Mouse (Mus musculus): ENCODE measurements around the gene Hbp1. TPM values are rescaled to one million over a fixed set of nuclear protein-coding genes. Genes with fewer than 3 reads are reported as not detected.

The Hbp1 gene
- polyA plus RNA-seq, 1 experiment from 2014 or later = 47.3 TPM

DNA sequence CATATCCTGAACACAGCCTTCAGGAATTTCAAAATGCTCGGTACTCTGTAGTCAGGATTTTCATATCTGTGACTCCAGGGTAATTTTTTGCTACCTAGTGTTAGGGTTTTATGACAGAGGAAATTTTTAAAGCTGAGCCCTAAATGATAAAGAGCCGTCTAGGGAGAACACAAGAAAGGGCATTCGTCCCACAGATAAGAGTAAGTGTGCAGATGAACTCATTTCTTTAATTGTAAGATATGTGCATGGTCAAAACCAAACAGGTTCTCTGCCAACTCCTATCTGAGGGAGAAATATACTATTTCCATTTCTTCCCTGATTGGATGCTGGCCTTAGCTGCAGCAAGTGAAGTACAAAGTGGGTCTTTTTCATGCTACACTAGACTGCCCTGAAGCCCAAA is 26.2 kb downstream of the Hbp1 start:
- WGBS (ENCODE audit: insufficient replicate concordance) = 43% methylated on average over 3 of the region's 3 CpGs
- Histone ChIP-seq H3K27me3 (ENCODE audit: insufficient read depth, low read length) (no peaks in the 10 kb centered on the region), H3K36me3 (replicated peaks; ENCODE audit: insufficient read depth, low read length) (peaks cover 48% of the 10 kb centered on the region), H3K9me3 (ENCODE audit: low read length) (no peaks in the 10 kb centered on the region), H3K9ac (replicated peaks) (no peak overlapping the region), H3K4me1 (ENCODE audit: insufficient read depth) (no peaks in the 10 kb centered on the region), H3K4me3 (ENCODE audit: low read depth, low read length) (no peak overlapping the region), H3K4me2 (ENCODE audit: low read depth, low read length) (no peak overlapping the region), H3K27ac (ENCODE audit: low read depth) (no peak overlapping the region)
- no peak for TF ChIP-seq EP300 (IDR thresholded peaks at IDR 0.05; ENCODE audit: low read depth)
- TF ChIP-seq CTCF (IDR thresholded peaks at IDR 0.05; ENCODE audit: low read depth) = no peak
- DNase-seq (no peak), ATAC-seq (no peak)

DNA sequence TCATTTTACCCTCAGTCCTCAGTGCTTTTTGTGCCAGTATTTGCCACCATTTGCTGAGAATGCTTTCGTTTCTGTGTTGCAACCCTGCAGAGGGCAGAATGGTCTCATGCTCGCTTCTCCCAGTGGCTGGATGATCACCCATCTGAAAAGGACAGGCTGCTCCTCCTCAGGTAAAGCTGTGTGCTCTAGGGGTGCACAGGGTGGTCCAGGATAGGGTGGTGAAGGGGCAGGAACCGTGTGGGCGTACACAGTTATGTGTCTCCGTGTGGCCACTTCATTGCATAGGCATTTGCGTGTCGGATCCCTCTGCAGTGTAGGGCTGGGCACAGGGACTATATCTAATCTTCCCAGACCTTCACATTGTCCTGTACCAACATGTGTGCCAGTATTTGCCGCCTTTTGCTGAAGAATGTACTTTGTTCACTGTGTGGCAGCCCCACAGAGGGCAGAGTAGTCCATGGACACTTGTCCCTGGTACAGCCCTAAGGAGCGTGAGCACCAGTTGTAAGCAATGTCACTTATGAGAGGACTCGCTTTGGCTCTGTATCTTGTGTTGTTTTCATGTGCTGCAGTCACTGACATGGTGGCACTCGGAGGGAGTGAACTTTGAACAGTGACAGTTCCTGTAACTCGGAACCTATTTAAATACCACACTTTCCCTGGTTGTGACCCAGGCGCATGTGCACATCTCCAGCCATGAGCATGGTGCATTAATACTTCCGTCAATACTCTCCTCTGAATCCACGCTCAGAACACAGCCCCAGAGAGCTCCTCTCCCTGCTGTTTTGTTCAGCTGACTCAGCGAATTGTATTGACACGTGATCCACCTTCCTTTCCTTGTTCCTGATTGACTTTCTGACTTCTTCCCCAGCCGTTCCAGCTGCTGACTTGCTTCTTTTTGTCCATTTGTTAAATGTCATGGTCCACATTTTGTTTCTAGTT is 29.6 kb downstream of the Hbp1 start:
- Histone ChIP-seq H3K9me3 (ENCODE audit: low read length) (no peaks in the 10 kb centered on the region), H3K4me3 (ENCODE audit: low read depth, low read length) (no peak overlapping the region), H3K36me3 (replicated peaks; ENCODE audit: insufficient read depth, low read length) (peaks cover 20% of the 10 kb centered on the region), H3K9ac (replicated peaks) (no peak overlapping the region), H3K4me1 (ENCODE audit: insufficient read depth) (no peaks in the 10 kb centered on the region), H3K4me2 (ENCODE audit: low read depth, low read length) (peak overlapping the region; percentile 11; the same call in 1 of the 2 replicates), H3K27me3 (ENCODE audit: insufficient read depth, low read length) (no peaks in the 10 kb centered on the region), H3K27ac (ENCODE audit: low read depth) (0 out of 2 replicates have a peak overlapping the region, but pooled peaks have one; percentile 9)
- WGBS (ENCODE audit: insufficient replicate concordance) = 72% methylated on average over 18 of the region's 18 CpGs
- peak; percentile 73 for ATAC-seq
- no peak for DNase-seq
- TF ChIP-seq CTCF (IDR thresholded peaks at IDR 0.05; ENCODE audit: low read depth) = no peak

DNA sequence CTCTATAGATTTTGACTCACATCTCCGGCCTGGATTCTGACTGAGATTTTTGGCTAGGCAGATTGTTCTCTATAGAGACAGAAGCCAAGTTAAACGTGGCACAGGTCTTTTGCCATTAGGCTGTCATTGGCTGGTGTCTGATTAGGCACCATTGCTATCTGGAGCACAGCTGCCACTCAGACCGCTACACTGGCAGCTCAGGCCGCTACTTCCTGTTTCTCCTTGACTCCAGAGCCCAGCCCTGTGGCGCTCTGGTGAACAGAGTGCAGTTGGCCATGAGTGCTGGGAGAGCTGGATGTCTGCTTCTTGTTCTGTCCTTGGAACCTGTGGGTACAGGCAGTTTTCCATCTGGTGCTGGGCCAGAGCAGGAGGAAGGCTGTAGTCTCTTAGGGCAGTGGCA is 33.1 kb downstream of the Hbp1 start:
- H3K36me3 ChIP-seq (replicated peaks; ENCODE audit: insufficient read depth, low read length) = no peaks in the 10 kb centered on the region
- ATAC-seq (peak; percentile 44), DNase-seq (peak; percentile 26)
- no peaks in the 10 kb centered on the region for H3K9me3 ChIP-seq (ENCODE audit: low read length)
- H3K27me3 ChIP-seq (ENCODE audit: insufficient read depth, low read length) = no peaks in the 10 kb centered on the region
- H3K27ac ChIP-seq (ENCODE audit: low read depth) = no peak overlapping the region
- no peak overlapping the region for H3K4me2 ChIP-seq (ENCODE audit: low read depth, low read length)
- no peak overlapping the region for H3K4me3 ChIP-seq (ENCODE audit: low read depth, low read length)
- 51% methylated on average over 5 of the region's 5 CpGs for WGBS (ENCODE audit: insufficient replicate concordance)
- H3K4me1 ChIP-seq (ENCODE audit: insufficient read depth) = no peaks in the 10 kb centered on the region
- no peak overlapping the region for H3K9ac ChIP-seq (replicated peaks)
- TF ChIP-seq EP300 (IDR thresholded peaks at IDR 0.05; ENCODE audit: low read depth) (no peak), CTCF (IDR thresholded peaks at IDR 0.05; ENCODE audit: low read depth) (no peak)

DNA sequence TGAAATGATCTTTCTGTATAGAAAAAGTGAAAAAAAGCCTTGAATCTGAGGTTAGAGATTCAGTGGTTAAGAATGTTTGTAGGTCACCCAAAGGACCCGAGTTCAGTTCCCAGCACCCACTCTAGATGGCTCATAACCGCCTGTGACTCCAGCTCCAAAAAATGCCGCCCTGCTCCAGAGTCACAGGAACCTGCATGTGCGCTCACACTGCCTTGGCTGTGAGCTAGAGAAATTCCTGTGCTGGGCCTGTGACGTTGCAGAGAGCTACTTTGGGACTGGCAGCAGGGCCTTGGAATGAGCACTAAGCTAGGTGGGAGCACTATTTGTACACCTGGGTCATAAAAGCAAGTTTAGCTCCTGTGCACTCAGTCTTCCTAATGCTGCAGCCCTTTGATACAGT is 33.6 kb downstream of the Hbp1 start:
- Histone ChIP-seq H3K4me3 (ENCODE audit: low read depth, low read length) (no peak overlapping the region), H3K36me3 (replicated peaks; ENCODE audit: insufficient read depth, low read length) (no peaks in the 10 kb centered on the region), H3K27me3 (ENCODE audit: insufficient read depth, low read length) (no peaks in the 10 kb centered on the region), H3K9me3 (ENCODE audit: low read length) (no peaks in the 10 kb centered on the region), H3K4me1 (ENCODE audit: insufficient read depth) (no peaks in the 10 kb centered on the region), H3K4me2 (ENCODE audit: low read depth, low read length) (no peak overlapping the region), H3K9ac (replicated peaks) (no peak overlapping the region), H3K27ac (ENCODE audit: low read depth) (no peak overlapping the region)
- ATAC-seq (no peak), DNase-seq (no peak)
- no peak for TF ChIP-seq CTCF (IDR thresholded peaks at IDR 0.05; ENCODE audit: low read depth)
- TF ChIP-seq EP300 (IDR thresholded peaks at IDR 0.05; ENCODE audit: low read depth) = no peak
- 85% methylated on average over 5 of the region's 5 CpGs for WGBS (ENCODE audit: insufficient replicate concordance)

- H3K4me3 ChIP-seq (ENCODE audit: low read depth, low read length) = no peak overlapping the region
- TF ChIP-seq CTCF (IDR thresholded peaks at IDR 0.05; ENCODE audit: low read depth) (no peak), EP300 (IDR thresholded peaks at IDR 0.05; ENCODE audit: low read depth) (no peak)
- WGBS (ENCODE audit: insufficient replicate concordance) = 74% methylated on average over 4 of the region's 4 CpGs
- no peak overlapping the region for H3K27ac ChIP-seq (ENCODE audit: low read depth)
- no peaks in the 10 kb centered on the region for H3K36me3 ChIP-seq (replicated peaks; ENCODE audit: insufficient read depth, low read length)
- DNase-seq (no peak), ATAC-seq (peak; percentile 53)
- no peaks in the 10 kb centered on the region for H3K4me1 ChIP-seq (ENCODE audit: insufficient read depth)
- H3K9me3 ChIP-seq (ENCODE audit: low read length) = no peaks in the 10 kb centered on the region
- no peaks in the 10 kb centered on the region for H3K27me3 ChIP-seq (ENCODE audit: insufficient read depth, low read length)
- H3K9ac ChIP-seq (replicated peaks) = no peak overlapping the region
- no peak overlapping the region for H3K4me2 ChIP-seq (ENCODE audit: low read depth, low read length)
Measured at GRCm38 (mm10) chr12:31913614-31914013, 36.7 kb downstream of the Hbp1 start.

- TF ChIP-seq CTCF (IDR thresholded peaks at IDR 0.05; ENCODE audit: low read depth) (no peak), EP300 (IDR thresholded peaks at IDR 0.05; ENCODE audit: low read depth) (no peak)
- 69% methylated on average over 6 of the region's 6 CpGs for WGBS (ENCODE audit: insufficient replicate concordance)
- DNase-seq (no peak), ATAC-seq (no peak)
- no peaks in the 10 kb centered on the region for H3K4me1 ChIP-seq (ENCODE audit: insufficient read depth)
- H3K4me3 ChIP-seq (ENCODE audit: low read depth, low read length) = no peak overlapping the region
- no peaks in the 10 kb centered on the region for H3K9me3 ChIP-seq (ENCODE audit: low read length)
- no peaks in the 10 kb centered on the region for H3K36me3 ChIP-seq (replicated peaks; ENCODE audit: insufficient read depth, low read length)
- H3K27me3 ChIP-seq (ENCODE audit: insufficient read depth, low read length) = no peaks in the 10 kb centered on the region
- H3K9ac ChIP-seq (replicated peaks) = no peak overlapping the region
- no peak overlapping the region for H3K27ac ChIP-seq (ENCODE audit: low read depth)
- no peak overlapping the region for H3K4me2 ChIP-seq (ENCODE audit: low read depth, low read length)
Measured at GRCm38 (mm10) chr12:31912966-31913551, 37.3 kb downstream of the Hbp1 start.

Data from liver, postnatal 0 days (tissue).